Mouse (Mus musculus): ENCODE measurements around the gene Bloc1s3. TPM values are rescaled to one million over a fixed set of nuclear protein-coding genes. Genes with fewer than 3 reads are reported as not detected.

The Bloc1s3 gene
- polyA plus RNA-seq, 1 experiment from 2014 or later = 1.4 TPM

- Histone ChIP-seq H3K36me3 (ENCODE audit: control insufficient read depth, insufficient read depth, low read length) (no peaks in the 10 kb centered on the region), H3K4me1 (ENCODE audit: control insufficient read depth, insufficient read depth, low read length) (peaks cover 17% of the 10 kb centered on the region), H3K4me2 (ENCODE audit: low read depth, low read length) (peak overlapping the region; percentile 97), H3K9ac (ENCODE audit: low read depth, low read length) (peak overlapping the region; percentile 81), H3K9me3 (ENCODE audit: control insufficient read depth, low read length) (no peaks in the 10 kb centered on the region), H3K27me3 (replicated peaks; ENCODE audit: control insufficient read depth, insufficient read depth, low read length) (no peaks in the 10 kb centered on the region), H3K27ac (ENCODE audit: low read length) (no peak overlapping the region), H3K4me3 (ENCODE audit: low read length) (peak overlapping the region; percentile 78)
- no peak for ATAC-seq
- 1% methylated on average over 71 of the region's 71 CpGs for WGBS
Observed at GRCm38 (mm10) chr7:19506969-19507611, 1.1 kb downstream of the Bloc1s3 start.

- no peak overlapping the region for H3K4me3 ChIP-seq (ENCODE audit: low read length)
- peaks cover 17% of the 10 kb centered on the region for H3K4me1 ChIP-seq (ENCODE audit: control insufficient read depth, insufficient read depth, low read length)
- no peaks in the 10 kb centered on the region for H3K27me3 ChIP-seq (replicated peaks; ENCODE audit: control insufficient read depth, insufficient read depth, low read length)
- H3K9ac ChIP-seq (ENCODE audit: low read depth, low read length) = no peak overlapping the region
- 48% methylated on average over 6 of the region's 6 CpGs for WGBS
- no peak for ATAC-seq
- H3K4me2 ChIP-seq (ENCODE audit: low read depth, low read length) = no peak overlapping the region
- H3K27ac ChIP-seq (ENCODE audit: low read length) = no peak overlapping the region
- H3K9me3 ChIP-seq (ENCODE audit: control insufficient read depth, low read length) = no peaks in the 10 kb centered on the region
- H3K36me3 ChIP-seq (ENCODE audit: control insufficient read depth, insufficient read depth, low read length) = no peaks in the 10 kb centered on the region
Observed at GRCm38 (mm10) chr7:19506326-19506725, 1.8 kb downstream of the Bloc1s3 start.

GRCm38 (mm10) chr7:19503481-19504068, 4.6 kb downstream of the Bloc1s3 start:
- Histone ChIP-seq H3K4me1 (ENCODE audit: control insufficient read depth, insufficient read depth, low read length) (peaks cover 15% of the 10 kb centered on the region), H3K4me3 (ENCODE audit: low read length) (no peak overlapping the region), H3K9me3 (ENCODE audit: control insufficient read depth, low read length) (no peaks in the 10 kb centered on the region), H3K27me3 (replicated peaks; ENCODE audit: control insufficient read depth, insufficient read depth, low read length) (no peaks in the 10 kb centered on the region), H3K9ac (ENCODE audit: low read depth, low read length) (no peak overlapping the region), H3K36me3 (ENCODE audit: control insufficient read depth, insufficient read depth, low read length) (no peaks in the 10 kb centered on the region), H3K4me2 (ENCODE audit: low read depth, low read length) (no peak overlapping the region), H3K27ac (ENCODE audit: low read length) (no peak overlapping the region)
- ATAC-seq = peak; percentile 10; the same call in 1 of the 2 replicates
- 31% methylated on average over 5 of the region's 5 CpGs for WGBS

GRCm38 (mm10) chr7:19501658-19502057, 6.5 kb downstream of the Bloc1s3 start:
- Histone ChIP-seq H3K4me3 (ENCODE audit: low read length) (no peak overlapping the region), H3K4me1 (ENCODE audit: control insufficient read depth, insufficient read depth, low read length) (peaks cover 3% of the 10 kb centered on the region; the same call in 1 of the 2 replicates), H3K9me3 (ENCODE audit: control insufficient read depth, low read length) (no peaks in the 10 kb centered on the region), H3K27ac (ENCODE audit: low read length) (no peak overlapping the region), H3K27me3 (replicated peaks; ENCODE audit: control insufficient read depth, insufficient read depth, low read length) (no peaks in the 10 kb centered on the region), H3K36me3 (ENCODE audit: control insufficient read depth, insufficient read depth, low read length) (no peaks in the 10 kb centered on the region), H3K4me2 (ENCODE audit: low read depth, low read length) (no peak overlapping the region), H3K9ac (ENCODE audit: low read depth, low read length) (no peak overlapping the region)
- 75% methylated on average over 4 of the region's 4 CpGs for WGBS
- no peak for ATAC-seq

GRCm38 (mm10) chr7:19500420-19501363, 7.5 kb downstream of the Bloc1s3 start:
- 67% methylated on average over 12 of the region's 12 CpGs for WGBS
- H3K27ac ChIP-seq (ENCODE audit: low read length) = no peak overlapping the region
- no peaks in the 10 kb centered on the region for H3K9me3 ChIP-seq (ENCODE audit: control insufficient read depth, low read length)
- no peak overlapping the region for H3K9ac ChIP-seq (ENCODE audit: low read depth, low read length)
- ATAC-seq = no peak
- H3K27me3 ChIP-seq (replicated peaks; ENCODE audit: control insufficient read depth, insufficient read depth, low read length) = no peaks in the 10 kb centered on the region
- H3K4me1 ChIP-seq (ENCODE audit: control insufficient read depth, insufficient read depth, low read length) = 0 out of 2 replicates have a peak, but pooled peaks cover 2% of the 10 kb centered on the region
- no peaks in the 10 kb centered on the region for H3K36me3 ChIP-seq (ENCODE audit: control insufficient read depth, insufficient read depth, low read length)
- no peak overlapping the region for H3K4me3 ChIP-seq (ENCODE audit: low read length)
- no peak overlapping the region for H3K4me2 ChIP-seq (ENCODE audit: low read depth, low read length)

- Histone ChIP-seq H3K4me2 (ENCODE audit: low read depth, low read length) (no peak overlapping the region), H3K27me3 (replicated peaks; ENCODE audit: control insufficient read depth, insufficient read depth, low read length) (no peaks in the 10 kb centered on the region), H3K4me3 (ENCODE audit: low read length) (no peak overlapping the region), H3K36me3 (ENCODE audit: control insufficient read depth, insufficient read depth, low read length) (no peaks in the 10 kb centered on the region), H3K27ac (ENCODE audit: low read length) (no peak overlapping the region), H3K9me3 (ENCODE audit: control insufficient read depth, low read length) (no peaks in the 10 kb centered on the region), H3K4me1 (ENCODE audit: control insufficient read depth, insufficient read depth, low read length) (no peaks in the 10 kb centered on the region), H3K9ac (ENCODE audit: low read depth, low read length) (no peak overlapping the region)
- WGBS = 59% methylated on average over 4 of the region's 4 CpGs
- no peak for ATAC-seq
Observed at GRCm38 (mm10) chr7:19498326-19498725, 9.8 kb downstream of the Bloc1s3 start.

- H3K4me3 ChIP-seq (ENCODE audit: low read length) = no peak overlapping the region
- no peaks in the 10 kb centered on the region for H3K9me3 ChIP-seq (ENCODE audit: control insufficient read depth, low read length)
- no peak overlapping the region; the same call in 1 of the 2 replicates for H3K27ac ChIP-seq (ENCODE audit: low read length)
- H3K36me3 ChIP-seq (ENCODE audit: control insufficient read depth, insufficient read depth, low read length) = no peaks in the 10 kb centered on the region
- ATAC-seq = no peak
- H3K27me3 ChIP-seq (replicated peaks; ENCODE audit: control insufficient read depth, insufficient read depth, low read length) = peaks cover 10% of the 10 kb centered on the region
- H3K9ac ChIP-seq (ENCODE audit: low read depth, low read length) = no peak overlapping the region
- WGBS = 75% methylated on average over 5 of the region's 5 CpGs
- peaks cover 4% of the 10 kb centered on the region for H3K4me1 ChIP-seq (ENCODE audit: control insufficient read depth, insufficient read depth, low read length)
- no peak overlapping the region for H3K4me2 ChIP-seq (ENCODE audit: low read depth, low read length)
Observed at GRCm38 (mm10) chr7:19496214-19496555, 12.0 kb downstream of the Bloc1s3 start.

- no peak overlapping the region for H3K9ac ChIP-seq (ENCODE audit: low read depth, low read length)
- H3K4me3 ChIP-seq (ENCODE audit: low read length) = no peak overlapping the region
- peaks cover 14% of the 10 kb centered on the region for H3K27me3 ChIP-seq (replicated peaks; ENCODE audit: control insufficient read depth, insufficient read depth, low read length)
- H3K9me3 ChIP-seq (ENCODE audit: control insufficient read depth, low read length) = no peaks in the 10 kb centered on the region
- H3K4me2 ChIP-seq (ENCODE audit: low read depth, low read length) = no peak overlapping the region
- peaks cover 4% of the 10 kb centered on the region for H3K4me1 ChIP-seq (ENCODE audit: control insufficient read depth, insufficient read depth, low read length)
- H3K27ac ChIP-seq (ENCODE audit: low read length) = no peak overlapping the region
- WGBS = 56% methylated on average over 20 of the region's 20 CpGs
- H3K36me3 ChIP-seq (ENCODE audit: control insufficient read depth, insufficient read depth, low read length) = no peaks in the 10 kb centered on the region
- ATAC-seq = no peak
Observed at GRCm38 (mm10) chr7:19495521-19496213, 12.5 kb downstream of the Bloc1s3 start.

Data from intestine, embryonic 16.5 days (tissue).